In the genomic region with DNA sequence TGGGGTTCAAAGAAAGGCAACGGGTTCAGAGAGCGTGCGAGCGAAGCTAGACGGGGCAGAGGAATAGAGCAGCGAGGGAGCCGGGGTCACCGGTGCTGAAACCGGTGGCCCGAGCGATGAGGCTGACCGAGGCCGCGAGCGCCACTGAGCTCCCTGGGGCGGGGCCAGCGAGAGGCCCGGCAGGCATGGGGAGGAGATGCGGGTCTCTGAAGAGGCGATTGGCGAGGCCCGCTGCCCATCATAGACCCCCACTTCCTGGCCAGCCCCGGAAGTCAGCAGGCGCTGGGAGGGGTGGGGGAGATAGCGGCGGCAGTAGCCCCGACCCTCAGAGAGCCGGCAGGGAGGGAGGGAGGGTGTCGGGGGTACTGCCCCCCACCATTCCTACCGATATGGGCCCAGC, we compare ENCODE assay signal across 1 mouse cellular context.
TF ChIP-seq lines count a peak whose summit lies in the region.

No protein-coding gene starts in this region.

TF ChIP-seq in CH12.LX, 34 proteins besides CTCF, POLR2A, EP300 and RAD21:
- TF ChIP-seq MAX (IDR thresholded peaks at IDR 0.05; ENCODE audit: low read length), result peak; percentile 56; the same call in 1 of the 2 replicates
- peak; percentile 65; the same call in 1 of the 2 replicates for TF ChIP-seq KAT2A (IDR thresholded peaks at IDR 0.05; ENCODE audit: insufficient replicate concordance, low read length)
- peak; percentile 71 for TF ChIP-seq TBP (conservative IDR thresholded peaks at IDR 0.05; ENCODE audit: low read depth, low read length)
- TF ChIP-seq MAZ (IDR thresholded peaks at IDR 0.05; ENCODE audit: low read depth, low read length), result peak; percentile 96
- no peak for TF ChIP-seq JUND (conservative IDR thresholded peaks at IDR 0.05; ENCODE audit: low read depth, low read length)
- TF ChIP-seq NELFE (IDR thresholded peaks at IDR 0.05; ENCODE audit: low read depth, low read length), result peak; percentile 92
- no peak for TF ChIP-seq SMC3 (IDR thresholded peaks at IDR 0.05; ENCODE audit: low read depth, low read length)
- peak; percentile 88 for TF ChIP-seq ELF1 (IDR thresholded peaks at IDR 0.05; ENCODE audit: low read depth, low read length)
- peak; percentile 75; the same call in 1 of the 2 replicates for TF ChIP-seq SIN3A (IDR thresholded peaks at IDR 0.05; ENCODE audit: low read length)
- TF ChIP-seq NRF1 (IDR thresholded peaks at IDR 0.05; ENCODE audit: low read depth, low read length), result peak; percentile 40; the same call in 1 of the 2 replicates
- peak; percentile 20; the same call in 1 of the 2 replicates for TF ChIP-seq IRF4 (IDR thresholded peaks at IDR 0.05; ENCODE audit: low read depth, low read length)
- no peak for TF ChIP-seq POLR2AphosphoS2 (IDR thresholded peaks at IDR 0.05; ENCODE audit: low read depth, low read length)
- TF ChIP-seq ZC3H11A (IDR thresholded peaks at IDR 0.05; ENCODE audit: low read depth, low read length), result no peak
- peak; percentile 34; the same call in 1 of the 2 replicates for TF ChIP-seq UBTF (IDR thresholded peaks at IDR 0.05; ENCODE audit: low read depth, low read length)
- TF ChIP-seq HCFC1 (IDR thresholded peaks at IDR 0.05; ENCODE audit: low read depth, low read length), result peak; percentile 81
- TF ChIP-seq MXI1 (IDR thresholded peaks at IDR 0.05; ENCODE audit: low read depth, low read length), result peak; percentile 58; the same call in 1 of the 2 replicates
- peak; percentile 87 for TF ChIP-seq ZMIZ1 (IDR thresholded peaks at IDR 0.05; ENCODE audit: low read depth, low read length)
- peak; percentile 83 for TF ChIP-seq TCF12 (IDR thresholded peaks at IDR 0.05; ENCODE audit: low read depth, low read length)
- TF ChIP-seq USF2 (conservative IDR thresholded peaks at IDR 0.05; ENCODE audit: low read depth, low read length), result no peak
- TF ChIP-seq BHLHE40 (IDR thresholded peaks at IDR 0.05; ENCODE audit: low read depth, low read length), result no peak
- TF ChIP-seq CHD2 (IDR thresholded peaks at IDR 0.05; ENCODE audit: low read length), result peak; percentile 60
- TF ChIP-seq MEF2A (IDR thresholded peaks at IDR 0.05; ENCODE audit: borderline replicate concordance, low read depth, low read length), result no peak; the same call in 1 of the 2 replicates
- no peak for TF ChIP-seq CHD1 (IDR thresholded peaks at IDR 0.05; ENCODE audit: low read depth, low read length)
